Mouse (Mus musculus): ENCODE measurements around the gene Creb5. TPM values are rescaled to one million over a fixed set of nuclear protein-coding genes. Genes with fewer than 3 reads are reported as not detected.

The Creb5 gene
- polyA plus RNA-seq, 1 experiment from 2014 or later = 0.28 TPM

- 75% methylated on average over 9 of the region's 9 CpGs for WGBS (ENCODE audit: insufficient replicate concordance)
- ATAC-seq (ENCODE audit: low read depth) = no peak
- H3K4me2 ChIP-seq = no peak overlapping the region
- H3K9ac ChIP-seq = no peak overlapping the region
- no peak overlapping the region for H3K4me3 ChIP-seq (replicated peaks)
- no peaks in the 10 kb centered on the region for H3K4me1 ChIP-seq (replicated peaks)
- no peaks in the 10 kb centered on the region for H3K27me3 ChIP-seq
- no peaks in the 10 kb centered on the region for H3K9me3 ChIP-seq (replicated peaks)
- no peak for DNase-seq
- no peaks in the 10 kb centered on the region for H3K36me3 ChIP-seq
- no peak overlapping the region for H3K27ac ChIP-seq
These were observed 427.8 kb downstream of the Creb5 start for GRCm38 (mm10) chr6:53714908-53715321.

GRCm38 (mm10) chr6:53716013-53716412 is 428.9 kb downstream of the Creb5 start:
- Histone ChIP-seq H3K36me3 (no peaks in the 10 kb centered on the region), H3K9ac (no peak overlapping the region), H3K4me2 (no peak overlapping the region), H3K9me3 (replicated peaks) (no peaks in the 10 kb centered on the region), H3K27me3 (no peaks in the 10 kb centered on the region), H3K27ac (no peak overlapping the region), H3K4me1 (replicated peaks) (no peaks in the 10 kb centered on the region), H3K4me3 (replicated peaks) (no peak overlapping the region)
- no peak for DNase-seq
- no peak for ATAC-seq (ENCODE audit: low read depth)
- WGBS (ENCODE audit: insufficient replicate concordance) = 73% methylated on average over 9 of the region's 9 CpGs

- no peak overlapping the region for H3K9ac ChIP-seq
- no peak overlapping the region for H3K27ac ChIP-seq
- no peak for ATAC-seq (ENCODE audit: low read depth)
- H3K4me3 ChIP-seq (replicated peaks) = no peak overlapping the region
- DNase-seq = no peak
- no peaks in the 10 kb centered on the region for H3K27me3 ChIP-seq
- no peaks in the 10 kb centered on the region for H3K4me1 ChIP-seq (replicated peaks)
- H3K9me3 ChIP-seq (replicated peaks) = no peaks in the 10 kb centered on the region
- 69% methylated on average over 3 of the region's 3 CpGs for WGBS (ENCODE audit: insufficient replicate concordance)
- no peak overlapping the region for H3K4me2 ChIP-seq
- no peaks in the 10 kb centered on the region for H3K36me3 ChIP-seq
These were observed 432.9 kb downstream of the Creb5 start for GRCm38 (mm10) chr6:53720009-53720408.

- WGBS (ENCODE audit: insufficient replicate concordance) = 7% methylated on average over 9 of the region's 9 CpGs
- no peak overlapping the region for H3K9ac ChIP-seq
- H3K27ac ChIP-seq = no peak overlapping the region
- no peak overlapping the region for H3K4me2 ChIP-seq
- DNase-seq (no peak), ATAC-seq (ENCODE audit: low read depth) (no peak)
- no peak overlapping the region for H3K4me3 ChIP-seq (replicated peaks)
- H3K4me1 ChIP-seq (replicated peaks) = no peaks in the 10 kb centered on the region
- no peaks in the 10 kb centered on the region for H3K9me3 ChIP-seq (replicated peaks)
- no peaks in the 10 kb centered on the region for H3K27me3 ChIP-seq
- H3K36me3 ChIP-seq = no peaks in the 10 kb centered on the region
These were observed 434.5 kb downstream of the Creb5 start for GRCm38 (mm10) chr6:53721595-53721994.

- Histone ChIP-seq H3K9me3 (replicated peaks) (no peaks in the 10 kb centered on the region), H3K4me3 (replicated peaks) (no peak overlapping the region), H3K27me3 (no peaks in the 10 kb centered on the region), H3K9ac (no peak overlapping the region), H3K27ac (no peak overlapping the region), H3K4me1 (replicated peaks) (no peaks in the 10 kb centered on the region), H3K36me3 (no peaks in the 10 kb centered on the region), H3K4me2 (no peak overlapping the region)
- 63% methylated on average over 4 of the region's 4 CpGs for WGBS (ENCODE audit: insufficient replicate concordance)
- no peak for DNase-seq
- no peak for ATAC-seq (ENCODE audit: low read depth)
These were observed 435.6 kb downstream of the Creb5 start for GRCm38 (mm10) chr6:53722694-53723093.

- Histone ChIP-seq H3K9me3 (replicated peaks) (no peaks in the 10 kb centered on the region), H3K4me2 (no peak overlapping the region), H3K9ac (no peak overlapping the region), H3K27ac (no peak overlapping the region), H3K4me3 (replicated peaks) (no peak overlapping the region), H3K4me1 (replicated peaks) (no peaks in the 10 kb centered on the region), H3K27me3 (no peaks in the 10 kb centered on the region), H3K36me3 (no peaks in the 10 kb centered on the region)
- DNase-seq (no peak), ATAC-seq (ENCODE audit: low read depth) (no peak)
- WGBS (ENCODE audit: insufficient replicate concordance) = 70% methylated on average over 7 of the region's 7 CpGs
These were observed 443.4 kb downstream of the Creb5 start for GRCm38 (mm10) chr6:53730487-53730886.

GRCm38 (mm10) chr6:53730996-53731485 is 444.0 kb downstream of the Creb5 start:
- no peaks in the 10 kb centered on the region for H3K36me3 ChIP-seq
- no peak overlapping the region for H3K4me3 ChIP-seq (replicated peaks)
- H3K27me3 ChIP-seq = no peaks in the 10 kb centered on the region
- H3K9ac ChIP-seq = no peak overlapping the region
- DNase-seq = no peak
- H3K4me2 ChIP-seq = no peak overlapping the region
- no peaks in the 10 kb centered on the region for H3K9me3 ChIP-seq (replicated peaks)
- H3K27ac ChIP-seq = no peak overlapping the region
- no peaks in the 10 kb centered on the region for H3K4me1 ChIP-seq (replicated peaks)
- WGBS (ENCODE audit: insufficient replicate concordance) = 52% methylated on average over 5 of the region's 5 CpGs
- no peak for ATAC-seq (ENCODE audit: low read depth)

GRCm38 (mm10) chr6:53733546-53733945 is 446.5 kb downstream of the Creb5 start:
- ATAC-seq (ENCODE audit: low read depth) (no peak), DNase-seq (no peak)
- WGBS (ENCODE audit: insufficient replicate concordance) = 59% methylated on average over 1 of the region's 1 CpGs
- H3K27me3 ChIP-seq = no peaks in the 10 kb centered on the region
- H3K36me3 ChIP-seq = no peaks in the 10 kb centered on the region
- H3K27ac ChIP-seq = no peak overlapping the region
- H3K9me3 ChIP-seq (replicated peaks) = no peaks in the 10 kb centered on the region
- H3K9ac ChIP-seq = no peak overlapping the region
- no peaks in the 10 kb centered on the region for H3K4me1 ChIP-seq (replicated peaks)
- H3K4me3 ChIP-seq (replicated peaks) = no peak overlapping the region
- no peak overlapping the region for H3K4me2 ChIP-seq

GRCm38 (mm10) chr6:53733999-53734398 is 446.9 kb downstream of the Creb5 start:
- no peak overlapping the region for H3K27ac ChIP-seq
- no peak for DNase-seq
- ATAC-seq (ENCODE audit: low read depth) = no peak

GRCm38 (mm10) chr6:53735696-53736095 is 448.6 kb downstream of the Creb5 start:
- Histone ChIP-seq H3K4me3 (replicated peaks) (no peak overlapping the region), H3K4me1 (replicated peaks) (no peaks in the 10 kb centered on the region), H3K9ac (no peak overlapping the region), H3K27me3 (no peaks in the 10 kb centered on the region), H3K4me2 (no peak overlapping the region), H3K9me3 (replicated peaks) (no peaks in the 10 kb centered on the region), H3K36me3 (no peaks in the 10 kb centered on the region), H3K27ac (no peak overlapping the region)
- WGBS (ENCODE audit: insufficient replicate concordance) = 55% methylated on average over 6 of the region's 6 CpGs
- DNase-seq = no peak
- no peak for ATAC-seq (ENCODE audit: low read depth)

More at GRCm38 (mm10) chr6:53733999-53734398, 446.9 kb downstream of the Creb5 start:
- Histone ChIP-seq H3K4me2 (no peak overlapping the region), H3K4me1 (replicated peaks) (no peaks in the 10 kb centered on the region), H3K9me3 (replicated peaks) (no peaks in the 10 kb centered on the region), H3K4me3 (replicated peaks) (no peak overlapping the region), H3K36me3 (no peaks in the 10 kb centered on the region), H3K27me3 (no peaks in the 10 kb centered on the region), H3K9ac (no peak overlapping the region)
- WGBS (ENCODE audit: insufficient replicate concordance) = 37% methylated on average over 4 of the region's 4 CpGs

GRCm38 (mm10) chr6:53738206-53738605 is 451.1 kb downstream of the Creb5 start:
- Histone ChIP-seq H3K9ac (no peak overlapping the region), H3K9me3 (replicated peaks) (no peaks in the 10 kb centered on the region), H3K27me3 (no peaks in the 10 kb centered on the region), H3K27ac (no peak overlapping the region), H3K4me2 (no peak overlapping the region), H3K4me3 (replicated peaks) (no peak overlapping the region), H3K4me1 (replicated peaks) (no peaks in the 10 kb centered on the region), H3K36me3 (no peaks in the 10 kb centered on the region)
- DNase-seq = no peak
- ATAC-seq (ENCODE audit: low read depth) = no peak

GRCm38 (mm10) chr6:53741222-53741621 is 454.2 kb downstream of the Creb5 start:
- Histone ChIP-seq H3K27ac (no peak overlapping the region), H3K27me3 (no peaks in the 10 kb centered on the region), H3K9me3 (replicated peaks) (no peaks in the 10 kb centered on the region), H3K4me3 (replicated peaks) (no peak overlapping the region), H3K4me2 (no peak overlapping the region), H3K36me3 (no peaks in the 10 kb centered on the region), H3K4me1 (replicated peaks) (no peaks in the 10 kb centered on the region), H3K9ac (no peak overlapping the region)
- ATAC-seq (ENCODE audit: low read depth) (no peak), DNase-seq (no peak)
- 64% methylated on average over 3 of the region's 3 CpGs for WGBS (ENCODE audit: insufficient replicate concordance)

Measured in liver, embryonic 13.5 days (tissue).